Mouse (Mus musculus): Measurements from ENCODE around the gene Capn7. TPM values are rescaled to one million over a fixed set of nuclear protein-coding genes. Genes with fewer than 3 reads are reported as not detected.

Gene Capn7
- total and polyA plus RNA-seq, 3 experiments, result 23.2 to 83.7 (median 30.0) TPM

GRCm38 (mm10) chr14:31337406-31337805 lies 968 bp downstream of the Capn7 start (continued):
- TF ChIP-seq BHLHE40 (IDR thresholded peaks at IDR 0.05; ENCODE audit: borderline replicate concordance, low read depth, low read length) (no peak), GABPA (IDR thresholded peaks at IDR 0.05; ENCODE audit: low read depth, low read length) (no peak), RAD21 (IDR thresholded peaks at IDR 0.05; ENCODE audit: low read depth, low read length) (no peak), ZKSCAN1 (IDR thresholded peaks at IDR 0.05; ENCODE audit: low read depth, low read length) (no peak), GATA1 (IDR thresholded peaks at IDR 0.05; ENCODE audit: low read depth, low read length) (peak; percentile 90), CHD1 (IDR thresholded peaks at IDR 0.05; ENCODE audit: low read depth, low read length) (peak; percentile 94; the same call in 1 of the 2 replicates), ETS1 (IDR thresholded peaks at IDR 0.05; ENCODE audit: low read depth, low read length) (peak; percentile 81), POLR2AphosphoS2 (IDR thresholded peaks at IDR 0.05; ENCODE audit: low read length) (no peak), KAT2A (conservative IDR thresholded peaks at IDR 0.05; ENCODE audit: low read depth, low read length) (0 out of 2 replicates have a peak, but pooled peaks have one; percentile 39), RCOR1 (IDR thresholded peaks at IDR 0.05; ENCODE audit: low read depth, low read length) (peak; percentile 58), USF1 (IDR thresholded peaks at IDR 0.05; ENCODE audit: low read depth, low read length) (no peak), NELFE (IDR thresholded peaks at IDR 0.05; ENCODE audit: low read depth, low read length) (no peak), USF2 (IDR thresholded peaks at IDR 0.05; ENCODE audit: borderline replicate concordance in 1 of 2, insufficient read depth in 1 of 2, low read depth in 1 of 2, low read length in 2 of 2) (no peak), NRF1 (IDR thresholded peaks at IDR 0.05; ENCODE audit: insufficient read depth, low read depth, low read length, poor library complexity, severe bottlenecking) (no peak), MAZ (IDR thresholded peaks at IDR 0.05; ENCODE audit: low read depth, low read length) (0 out of 2 replicates have a peak, but pooled peaks have one; percentile 48), HCFC1 (IDR thresholded peaks at IDR 0.05; ENCODE audit: low read depth, low read length) (peak; percentile 63; the same call in 1 of the 2 replicates), POLR2A (IDR thresholded peaks at IDR 0.05; ENCODE audit: control insufficient read depth in 1 of 2, insufficient read depth in 1 of 2, low read depth in 1 of 2, low read length in 2 of 2, poor library complexity in 1 of 2) (no peak), ELF1 (IDR thresholded peaks at IDR 0.05; ENCODE audit: low read depth, low read length) (peak; percentile 86), ZNF384 (IDR thresholded peaks at IDR 0.05; ENCODE audit: low read depth, low read length) (peak; percentile 49), SIN3A (IDR thresholded peaks at IDR 0.05; ENCODE audit: low read length) (peak; percentile 98), MAX (IDR thresholded peaks at IDR 0.05; ENCODE audit: low read length) (peak; percentile 83)

GRCm38 (mm10) chr14:31337947-31338346 lies 1.5 kb downstream of the Capn7 start:
- no peaks in the 10 kb centered on the region for H3K9me3 ChIP-seq (replicated peaks; ENCODE audit: insufficient read depth, low read length)
- H3K9ac ChIP-seq (ENCODE audit: control insufficient read depth, low read depth, low read length, poor library complexity, severe bottlenecking), result peak overlapping the region; percentile 18
- peaks cover 18% of the 10 kb centered on the region for H3K79me2 ChIP-seq (ENCODE audit: control insufficient read depth, insufficient read depth, low read length, poor library complexity)
- H3K36me3 ChIP-seq (ENCODE audit: control insufficient read depth in 1 of 2, insufficient read depth in 2 of 2, low read length in 2 of 2), result peaks cover 9 to 16% of the 10 kb centered on the region in 2 experiments; a peak in 3 of 4 replicates
- H3K4me1 ChIP-seq (ENCODE audit: control insufficient read depth in 1 of 2, insufficient read depth in 2 of 2, low read length in 2 of 2), result peaks cover 2 to 5% of the 10 kb centered on the region in 2 experiments; a peak in 1 of 4 replicates
- H3K27ac ChIP-seq (ENCODE audit: control insufficient read depth, low read depth, low read length), result peak overlapping the region; percentile 24
- TF ChIP-seq MYC (IDR thresholded peaks at IDR 0.05; ENCODE audit: low read depth, low read length), result no peak
- TF ChIP-seq MYB (IDR thresholded peaks at IDR 0.05; ENCODE audit: low read depth, low read length), result no peak
- no peak for TF ChIP-seq POLR2AphosphoS2 (IDR thresholded peaks at IDR 0.05; ENCODE audit: low read length)
- TF ChIP-seq ELF1 (IDR thresholded peaks at IDR 0.05; ENCODE audit: low read depth, low read length), result no peak
- TF ChIP-seq MAFK (IDR thresholded peaks at IDR 0.05; ENCODE audit: borderline replicate concordance, low read depth, low read length), result no peak
- TF ChIP-seq ZNF384 (IDR thresholded peaks at IDR 0.05; ENCODE audit: low read depth, low read length), result no peak
- no peak for TF ChIP-seq GATA1 (IDR thresholded peaks at IDR 0.05; ENCODE audit: low read depth, low read length)
- TF ChIP-seq HCFC1 (IDR thresholded peaks at IDR 0.05; ENCODE audit: low read depth, low read length), result no peak
- TF ChIP-seq ZMIZ1 (IDR thresholded peaks at IDR 0.05; ENCODE audit: low read depth, low read length), result no peak
- no peak for TF ChIP-seq JUND (IDR thresholded peaks at IDR 0.05; ENCODE audit: low read depth, low read length)
- TF ChIP-seq USF2 (IDR thresholded peaks at IDR 0.05; ENCODE audit: borderline replicate concordance in 1 of 2, insufficient read depth in 1 of 2, low read depth in 1 of 2, low read length in 2 of 2), result no peak
- no peak for TF ChIP-seq SMC3 (IDR thresholded peaks at IDR 0.05; ENCODE audit: low read depth, low read length)
- no peak for TF ChIP-seq POLR2A (IDR thresholded peaks at IDR 0.05; ENCODE audit: control insufficient read depth in 1 of 2, insufficient read depth in 1 of 2, low read depth in 1 of 2, low read length in 2 of 2, poor library complexity in 1 of 2)
- TF ChIP-seq NRF1 (IDR thresholded peaks at IDR 0.05; ENCODE audit: insufficient read depth, low read depth, low read length, poor library complexity, severe bottlenecking), result no peak
- TF ChIP-seq ETS1 (IDR thresholded peaks at IDR 0.05; ENCODE audit: low read depth, low read length), result no peak
- TF ChIP-seq NELFE (IDR thresholded peaks at IDR 0.05; ENCODE audit: low read depth, low read length), result no peak
- TF ChIP-seq ZKSCAN1 (IDR thresholded peaks at IDR 0.05; ENCODE audit: low read depth, low read length), result no peak
- TF ChIP-seq TBP (IDR thresholded peaks at IDR 0.05; ENCODE audit: low read depth, low read length), result no peak
- TF ChIP-seq TAL1 (IDR thresholded peaks at IDR 0.05; ENCODE audit: low read length), result no peak
- H3K27me3 ChIP-seq (ENCODE audit: control insufficient read depth in 1 of 2, insufficient read depth in 2 of 2, low read length in 2 of 2), result no peaks in the 10 kb centered on the region
- DNase-seq (ENCODE audit: low read depth, low spot score), result no peak
- peak overlapping the region; percentile 74 to 88 for H3K4me3 ChIP-seq (ENCODE audit: control insufficient read depth in 1 of 2, insufficient read depth in 1 of 2, low read depth in 2 of 2, low read length in 2 of 2)

Data from MEL (cell line).